Mouse (Mus musculus) embryo, embryonic 9.5 days (tissue): ENCODE results near the gene Gprc6a.
A peak's percentile ranks its signal among the peaks of the same experiment; 100 is the strongest.

Experiments
- DNase-seq: peaks from one replicate; pipeline ENCODE4 v3.0.0-alpha.2; 2017; ENCODE audit errors: extremely low spot score

The Gprc6a gene

DNA sequence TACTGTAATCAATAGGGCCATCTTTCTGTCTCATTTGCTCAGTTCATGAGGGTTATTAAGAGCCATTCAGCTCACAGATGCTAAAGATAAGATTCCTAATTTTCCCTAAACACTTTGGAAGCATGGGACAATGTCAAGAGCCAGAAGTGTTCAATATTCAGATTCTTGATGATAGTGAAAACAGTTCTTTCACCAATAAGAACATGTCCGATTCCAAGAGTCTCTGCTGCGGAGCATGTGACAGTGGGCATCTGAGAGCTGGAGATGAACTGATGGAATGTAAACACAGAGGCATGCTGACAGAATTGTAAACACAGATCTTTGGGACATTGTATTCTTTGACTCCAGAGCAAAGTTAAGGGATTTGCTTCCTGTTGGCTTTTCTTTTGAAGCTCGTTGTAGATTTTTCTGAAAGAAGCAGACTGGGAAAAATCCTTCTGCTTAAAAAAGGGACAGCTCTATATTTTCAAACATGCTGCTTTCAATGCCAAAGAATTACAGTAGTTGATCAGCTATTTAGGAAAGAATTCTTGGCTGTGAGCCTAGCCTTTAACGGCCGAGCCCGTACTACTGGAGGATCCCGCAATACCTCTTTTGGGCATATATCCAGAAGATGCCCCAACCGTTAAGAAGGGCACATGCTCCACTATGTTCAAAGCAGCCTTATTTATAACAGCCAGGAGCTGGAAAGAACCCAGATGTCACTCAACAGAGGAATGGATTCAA lies at the start of gene Gprc6a:
Gprc6a (minus strand) TSS at position 51 of the 726 bp plus-strand sequence.
- DNase-seq = no peak

- peak; percentile 24 for DNase-seq
Observed at GRCm38 (mm10) chr10:51678251-51678639, 47.0 kb upstream of the Gprc6a start.

- peak; percentile 59 for DNase-seq
Observed at GRCm38 (mm10) chr10:51677548-51678250, 46.4 kb upstream of the Gprc6a start, which contains the start of gene Rfx6. Gene Rfx6, plus strand, starts transcription at chr10:51677756.

DNA sequence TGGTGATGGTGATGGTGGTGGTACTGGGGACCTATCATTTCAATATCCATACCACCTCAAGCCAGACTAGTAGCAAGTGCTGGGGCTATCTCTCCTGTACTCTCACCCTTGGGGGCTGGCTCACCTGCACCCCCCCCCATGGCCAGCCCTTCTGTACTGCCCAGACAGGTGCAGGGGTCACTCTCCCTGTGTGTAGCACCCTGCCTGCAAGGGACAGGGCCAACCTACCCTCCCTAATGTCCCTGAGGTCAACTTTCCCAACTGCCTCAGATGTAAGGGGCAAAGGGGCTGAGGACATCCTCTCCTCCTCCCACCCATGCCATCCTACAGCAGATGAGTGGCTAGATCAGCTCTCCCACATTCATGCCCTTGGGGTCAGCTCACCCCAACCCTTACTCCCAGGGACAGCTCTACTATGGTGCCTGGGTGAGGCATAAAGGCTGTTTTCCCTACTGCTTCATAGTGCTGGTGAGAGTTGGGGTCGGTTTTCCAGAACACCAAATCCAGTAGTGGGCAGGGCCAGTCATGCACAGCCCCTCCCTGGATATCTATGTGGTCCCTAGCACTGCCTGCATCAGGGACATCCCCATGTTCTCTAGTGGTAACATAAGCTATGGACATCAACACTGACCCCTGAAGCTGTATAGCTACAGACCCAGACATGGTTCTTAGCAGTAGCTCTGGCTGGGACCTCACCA lies 41.0 kb upstream of the Gprc6a start:
- DNase-seq = no peak

GRCm38 (mm10) chr10:51671583-51671982 lies 40.3 kb upstream of the Gprc6a start:
- no peak for DNase-seq

GRCm38 (mm10) chr10:51669334-51669733 lies 38.1 kb upstream of the Gprc6a start:
- DNase-seq = no peak

- DNase-seq = no peak
Observed at GRCm38 (mm10) chr10:51657324-51657723, 26.1 kb upstream of the Gprc6a start.

DNA sequence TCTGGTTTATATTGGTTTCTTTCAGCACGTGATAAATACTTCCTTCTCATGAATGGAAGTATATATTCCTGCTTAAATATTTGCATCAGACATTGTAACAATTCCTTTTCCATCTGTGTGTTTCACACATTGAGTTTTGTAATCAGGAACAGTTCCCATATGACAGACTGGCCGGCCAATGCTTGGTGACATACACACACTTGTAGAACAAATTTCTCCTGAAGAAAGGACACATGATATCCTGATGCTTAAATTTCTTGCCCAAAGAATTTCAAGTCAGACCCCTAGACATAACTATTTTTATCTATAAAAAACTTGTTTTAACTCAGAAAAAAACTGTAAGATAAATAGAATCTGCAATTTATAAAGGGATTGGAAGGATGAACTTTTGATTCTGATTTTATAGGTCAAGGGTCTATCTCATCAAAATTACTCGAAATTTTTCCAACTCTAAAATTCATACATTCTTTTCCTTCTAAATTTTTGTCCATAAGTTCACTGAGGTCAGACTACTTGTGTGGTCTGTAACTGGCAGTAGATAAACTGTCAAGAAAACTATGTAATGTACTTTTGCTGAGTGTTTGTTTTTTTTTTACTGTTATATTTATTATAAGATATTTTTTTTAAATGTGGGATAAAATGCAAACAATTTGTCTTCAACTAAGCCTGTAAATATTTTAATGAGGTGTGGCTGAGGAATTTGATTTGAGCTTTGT lies 18.4 kb upstream of the Gprc6a start:
- DNase-seq = no peak

- DNase-seq = no peak
Observed at GRCm38 (mm10) chr10:51621193-51621592, 10.1 kb downstream of the Gprc6a start.

DNA sequence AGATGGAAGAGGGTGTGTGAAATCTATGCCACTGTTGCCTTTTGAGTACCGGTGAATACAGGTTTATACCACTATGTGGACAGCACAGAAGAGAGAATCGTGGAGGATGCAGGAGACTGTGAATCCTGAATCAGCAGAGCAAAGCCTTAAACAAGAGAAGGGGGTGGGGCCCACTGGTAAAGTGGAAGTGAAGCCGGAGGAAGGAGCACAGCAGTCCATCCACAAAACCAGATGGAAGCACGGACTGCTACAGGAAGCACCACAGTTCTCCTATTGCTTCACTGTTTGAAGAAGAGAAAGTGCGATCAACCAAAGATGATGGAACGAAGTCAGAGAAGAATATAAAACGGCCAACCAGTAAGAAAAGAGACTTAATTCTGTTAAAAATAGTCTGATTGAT lies 11.1 kb downstream of the Gprc6a start:
- DNase-seq = no peak

DNA sequence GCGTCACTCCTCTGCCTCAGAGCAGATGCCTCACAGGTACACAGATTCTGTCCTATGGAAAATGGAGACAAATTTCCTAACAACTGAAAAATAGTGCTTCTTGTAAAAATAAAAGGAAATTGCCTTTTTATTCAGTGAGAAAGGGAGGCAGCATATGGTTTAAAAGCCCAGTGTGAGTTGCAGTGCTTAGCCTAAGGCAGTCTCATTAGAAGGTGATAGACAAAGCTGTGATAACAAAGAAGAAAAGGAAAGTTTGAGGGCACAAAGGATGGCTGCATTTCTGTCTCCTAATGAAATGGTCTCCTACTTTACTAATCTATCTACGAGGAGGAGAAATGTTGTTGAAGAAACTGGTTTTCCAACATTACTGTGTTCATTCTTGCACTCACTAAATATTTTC lies 12.7 kb downstream of the Gprc6a start:
- no peak for DNase-seq

DNA sequence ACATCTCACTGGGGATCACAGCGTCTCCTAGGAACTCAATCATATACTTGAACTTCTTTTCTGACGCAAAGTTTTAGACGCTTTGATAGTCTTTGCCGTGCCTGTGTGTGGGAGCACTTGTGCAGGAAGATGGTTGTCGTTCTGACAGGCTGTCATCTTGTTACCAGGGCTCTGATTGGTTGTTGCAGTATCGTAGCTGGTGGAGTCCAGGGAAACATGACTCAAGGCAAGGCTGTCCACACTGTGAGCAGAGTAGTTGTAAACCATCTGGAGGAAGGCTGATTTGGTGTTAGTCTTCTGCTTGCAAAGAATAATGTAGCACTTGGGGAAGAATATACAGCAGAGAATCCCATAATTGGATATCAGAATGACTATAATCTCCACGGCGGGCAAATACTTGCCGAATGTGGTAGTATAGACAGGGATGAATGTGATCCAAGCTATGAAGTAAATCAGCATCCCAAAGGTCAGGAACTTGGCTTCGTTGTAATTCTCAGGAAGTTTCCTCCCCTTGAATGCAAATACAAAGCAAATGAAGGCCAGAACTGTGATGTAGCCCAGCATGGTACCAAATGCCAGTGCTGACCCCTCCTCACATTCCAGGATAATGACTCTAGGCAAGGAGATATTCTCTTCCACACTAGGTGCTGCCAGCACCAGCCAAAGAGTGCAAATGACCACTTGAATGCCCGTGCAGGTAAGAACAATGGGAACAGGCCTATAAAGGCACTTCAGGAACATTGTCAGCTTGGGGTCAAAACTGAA lies 16.3 kb downstream of the Gprc6a start:
- no peak for DNase-seq

DNA sequence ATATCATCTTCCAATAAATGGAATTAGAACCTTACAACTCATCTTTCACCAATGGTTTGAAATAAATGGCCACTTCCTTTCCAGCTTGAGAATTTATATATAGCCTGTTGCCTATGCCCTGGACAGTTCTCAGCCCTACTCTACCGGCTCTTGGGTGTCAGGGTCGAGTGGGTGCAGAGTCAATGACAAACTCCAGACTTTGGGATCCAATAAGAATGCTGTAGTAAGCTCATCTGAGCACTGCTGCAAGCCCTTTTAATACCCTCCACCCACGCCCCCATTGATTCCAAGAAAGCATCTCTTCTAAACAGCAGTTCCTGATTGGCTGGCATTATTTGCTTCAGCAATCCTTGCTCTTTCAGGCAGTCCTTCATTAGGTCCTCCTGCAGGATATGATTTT lies 17.8 kb downstream of the Gprc6a start:
- DNase-seq = no peak

GRCm38 (mm10) chr10:51611969-51612682 lies 19.1 kb downstream of the Gprc6a start:
- no peak for DNase-seq

GRCm38 (mm10) chr10:51609741-51610425 lies 21.4 kb downstream of the Gprc6a start:
- DNase-seq = no peak

DNA sequence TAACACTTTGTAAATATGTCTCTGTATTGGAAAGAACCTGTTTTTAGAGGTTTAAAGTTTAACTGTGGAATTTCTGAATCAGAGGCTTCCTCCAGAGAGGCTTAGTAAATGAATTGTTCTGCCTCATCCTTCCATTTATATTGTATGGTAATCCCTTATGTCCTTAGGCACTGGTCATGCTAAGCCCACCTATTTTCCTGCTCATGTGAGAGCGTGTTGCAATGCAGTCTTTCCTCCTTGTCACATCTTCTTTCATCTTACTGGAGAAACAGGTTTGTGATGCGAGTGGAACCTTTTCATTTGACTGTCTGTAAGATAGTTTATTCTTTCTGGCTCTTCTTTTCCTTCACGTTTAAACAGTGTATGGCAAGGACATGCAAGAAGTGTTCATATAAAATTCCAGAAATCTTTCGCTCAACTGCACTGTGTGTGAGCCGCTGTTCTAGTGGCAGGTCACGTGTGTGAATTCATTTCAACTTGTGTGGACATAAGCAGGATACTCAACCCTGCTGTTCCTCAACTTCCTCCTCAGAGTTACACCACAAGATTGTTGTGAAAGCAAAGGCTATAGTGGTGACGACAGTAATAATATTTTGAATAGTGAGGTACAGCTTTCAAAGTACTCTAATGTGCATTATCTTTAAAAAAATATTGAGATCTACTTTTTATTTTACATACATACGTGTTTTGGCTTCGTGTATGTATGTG lies 34.2 kb downstream of the Gprc6a start:
- no peak for DNase-seq

DNA sequence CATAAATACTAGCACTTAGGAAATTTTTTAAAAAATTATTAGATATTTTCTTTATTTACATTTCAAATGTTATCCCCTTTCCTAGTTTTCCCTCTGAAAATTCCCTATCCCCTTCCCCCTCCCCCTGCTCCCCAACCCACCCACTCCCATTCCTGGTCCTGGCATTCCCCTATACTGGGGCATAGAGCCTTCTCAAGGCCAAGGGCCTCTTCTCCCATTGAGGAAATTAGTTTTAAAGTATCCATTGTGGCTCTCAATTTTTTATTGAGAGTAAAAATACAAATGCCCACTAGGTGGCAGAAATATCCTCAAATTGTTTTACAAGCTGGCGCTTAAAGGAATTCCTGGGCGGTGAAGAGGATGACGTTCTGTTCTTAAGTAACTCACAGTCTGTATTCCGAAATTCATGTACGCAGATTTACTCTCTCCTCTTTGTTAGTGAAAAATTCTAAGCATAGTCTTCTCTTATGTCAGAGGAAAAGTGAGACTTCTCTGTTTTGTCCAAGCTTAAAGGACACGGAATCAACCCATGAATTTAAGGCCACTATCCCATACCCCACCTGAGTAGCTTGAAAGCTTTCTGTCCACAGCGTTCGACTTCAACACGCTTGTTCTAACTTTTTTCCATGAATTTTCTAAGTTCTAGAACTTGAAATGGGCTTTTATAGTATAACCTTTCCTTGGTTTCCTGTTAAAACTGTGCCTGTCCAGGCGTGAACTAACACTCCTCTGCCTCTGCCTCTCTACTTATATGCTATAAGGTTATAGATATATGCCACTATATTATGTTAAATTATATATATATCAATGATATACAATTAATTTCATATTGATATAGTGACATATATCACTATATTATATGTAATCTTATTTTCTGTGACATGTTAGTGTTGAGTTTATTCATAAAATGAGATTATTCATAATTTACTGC lies 36.0 kb downstream of the Gprc6a start:
- DNase-seq = peak; percentile 48

DNA sequence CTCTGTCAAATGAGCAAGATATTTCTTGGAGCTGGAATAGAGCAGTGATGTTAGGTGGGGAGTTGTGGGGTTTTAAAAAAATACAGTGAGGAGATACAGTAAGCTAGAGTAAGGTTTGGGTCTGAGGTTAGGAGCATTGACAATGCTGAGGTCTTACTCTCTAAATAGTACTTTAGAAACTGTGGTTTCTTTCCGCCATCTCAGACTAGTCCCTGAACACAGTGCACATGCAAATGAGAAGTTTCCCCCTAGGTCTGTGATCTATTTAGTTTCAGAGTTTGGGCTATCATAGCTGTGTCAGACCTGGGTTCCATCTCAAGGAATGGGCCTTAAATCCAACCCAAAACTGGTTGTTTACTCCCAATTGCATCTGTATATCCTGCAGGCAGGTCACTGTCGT lies 39.7 kb downstream of the Gprc6a start:
- DNase-seq = no peak
